Mouse (Mus musculus): ENCODE measurements at regions not wholly inside any gene's neighbourhood (a gene's known extent, or its start where the extent isn't known, plus 50 kb on each side); places are given as distances from the start of the nearest gene placed in this dataset.

GRCm38 (mm10) chr13:101096221-101096620 is 263.0 kb upstream of the Slc30a5 start:
- Histone ChIP-seq H3K27ac (no peak overlapping the region), H3K36me3 (replicated peaks) (no peaks in the 10 kb centered on the region), H3K4me1 (no peaks in the 10 kb centered on the region), H3K4me3 (no peak overlapping the region), H3K9me3 (no peaks in the 10 kb centered on the region), H3K9ac (no peak overlapping the region), H3K27me3 (replicated peaks) (no peaks in the 10 kb centered on the region), H3K4me2 (no peak overlapping the region)
- WGBS, result 80% methylated on average over 6 of the region's 6 CpGs
- ATAC-seq (replicated peaks), result no peak

- H3K4me1 ChIP-seq, result no peaks in the 10 kb centered on the region
- H3K4me2 ChIP-seq, result no peak overlapping the region
- H3K36me3 ChIP-seq (replicated peaks), result no peaks in the 10 kb centered on the region
- ATAC-seq (replicated peaks), result no peak
- WGBS, result 86% methylated on average over 6 of the region's 6 CpGs
- no peak overlapping the region for H3K9ac ChIP-seq
- no peaks in the 10 kb centered on the region for H3K27me3 ChIP-seq (replicated peaks)
- no peak overlapping the region for H3K4me3 ChIP-seq
- no peaks in the 10 kb centered on the region for H3K9me3 ChIP-seq
- H3K27ac ChIP-seq, result no peak overlapping the region
Observed at GRCm38 (mm10) chr13:101095057-101095831, 262.0 kb upstream of the Slc30a5 start.

- Histone ChIP-seq H3K27ac (no peak overlapping the region), H3K4me2 (no peak overlapping the region), H3K36me3 (replicated peaks) (no peaks in the 10 kb centered on the region), H3K27me3 (replicated peaks) (no peaks in the 10 kb centered on the region), H3K9me3 (no peaks in the 10 kb centered on the region), H3K9ac (no peak overlapping the region), H3K4me1 (no peaks in the 10 kb centered on the region), H3K4me3 (no peak overlapping the region)
- no peak for ATAC-seq (replicated peaks)
- 85% methylated on average over 10 of the region's 10 CpGs for WGBS
Observed at GRCm38 (mm10) chr13:101092743-101093131, 259.5 kb upstream of the Slc30a5 start.

- peak; percentile 70; the same call in 1 of the 2 replicates for ATAC-seq (replicated peaks)
- 58% methylated on average over 18 of the region's 18 CpGs for WGBS
Observed at GRCm38 (mm10) chr13:101092033-101092742, 259.0 kb upstream of the Slc30a5 start.

GRCm38 (mm10) chr13:101085182-101085581 is 252.0 kb upstream of the Slc30a5 start:
- Histone ChIP-seq H3K9me3 (no peaks in the 10 kb centered on the region), H3K27me3 (replicated peaks) (no peaks in the 10 kb centered on the region), H3K9ac (no peak overlapping the region), H3K36me3 (replicated peaks) (no peaks in the 10 kb centered on the region), H3K4me1 (no peaks in the 10 kb centered on the region), H3K27ac (no peak overlapping the region), H3K4me2 (no peak overlapping the region), H3K4me3 (no peak overlapping the region)
- no peak for ATAC-seq (replicated peaks)

More at GRCm38 (mm10) chr13:101092033-101092742, 259.0 kb upstream of the Slc30a5 start:
- H3K4me3 ChIP-seq, result no peak overlapping the region
- H3K9ac ChIP-seq, result no peak overlapping the region
- no peak overlapping the region for H3K27ac ChIP-seq
- H3K36me3 ChIP-seq (replicated peaks), result no peaks in the 10 kb centered on the region
- no peaks in the 10 kb centered on the region for H3K9me3 ChIP-seq
- no peaks in the 10 kb centered on the region for H3K27me3 ChIP-seq (replicated peaks)
- H3K4me2 ChIP-seq, result no peak overlapping the region
- no peaks in the 10 kb centered on the region for H3K4me1 ChIP-seq

GRCm38 (mm10) chr13:101084193-101084592 is 251.0 kb upstream of the Slc30a5 start:
- Histone ChIP-seq H3K27ac (no peak overlapping the region), H3K4me1 (no peaks in the 10 kb centered on the region), H3K27me3 (replicated peaks) (no peaks in the 10 kb centered on the region), H3K9ac (no peak overlapping the region), H3K4me3 (no peak overlapping the region), H3K36me3 (replicated peaks) (no peaks in the 10 kb centered on the region), H3K9me3 (no peaks in the 10 kb centered on the region), H3K4me2 (no peak overlapping the region)
- 96% methylated on average over 5 of the region's 5 CpGs for WGBS
- ATAC-seq (replicated peaks), result no peak

- Histone ChIP-seq H3K27me3 (replicated peaks) (no peaks in the 10 kb centered on the region), H3K36me3 (replicated peaks) (no peaks in the 10 kb centered on the region), H3K9ac (no peak overlapping the region), H3K4me2 (no peak overlapping the region), H3K4me3 (no peak overlapping the region), H3K9me3 (no peaks in the 10 kb centered on the region), H3K4me1 (no peaks in the 10 kb centered on the region), H3K27ac (no peak overlapping the region)
- WGBS, result 78% methylated on average over 1 of the region's 1 CpGs
- no peak for ATAC-seq (replicated peaks)
Observed at GRCm38 (mm10) chr13:101083416-101083815, 250.2 kb upstream of the Slc30a5 start.

- no peak; the same call in 1 of the 2 replicates for ATAC-seq (replicated peaks)
- 70% methylated on average over 6 of the region's 6 CpGs for WGBS
Observed at GRCm38 (mm10) chr13:101068489-101068888, 235.3 kb upstream of the Slc30a5 start.

GRCm38 (mm10) chr13:101062582-101062981 is 229.4 kb upstream of the Slc30a5 start:
- Histone ChIP-seq H3K4me3 (no peak overlapping the region), H3K36me3 (replicated peaks) (no peaks in the 10 kb centered on the region), H3K4me2 (no peak overlapping the region), H3K4me1 (peaks cover 6% of the 10 kb centered on the region; the same call in 1 of the 2 replicates), H3K9me3 (no peaks in the 10 kb centered on the region), H3K27ac (no peak overlapping the region), H3K9ac (no peak overlapping the region), H3K27me3 (replicated peaks) (no peaks in the 10 kb centered on the region)
- peak; percentile 50; the same call in 1 of the 2 replicates for ATAC-seq (replicated peaks)
- 30% methylated on average over 8 of the region's 8 CpGs for WGBS

More at GRCm38 (mm10) chr13:101068489-101068888, 235.3 kb upstream of the Slc30a5 start:
- H3K4me2 ChIP-seq, result no peak overlapping the region
- H3K27me3 ChIP-seq (replicated peaks), result no peaks in the 10 kb centered on the region
- no peaks in the 10 kb centered on the region for H3K4me1 ChIP-seq
- no peaks in the 10 kb centered on the region for H3K36me3 ChIP-seq (replicated peaks)
- H3K27ac ChIP-seq, result no peak overlapping the region
- H3K4me3 ChIP-seq, result no peak overlapping the region
- no peak overlapping the region for H3K9ac ChIP-seq
- H3K9me3 ChIP-seq, result no peaks in the 10 kb centered on the region

- WGBS, result 53% methylated on average over 15 of the region's 15 CpGs
- peak overlapping the region; percentile 19; the same call in 1 of the 2 replicates for H3K4me2 ChIP-seq
- no peak overlapping the region for H3K4me3 ChIP-seq
- no peaks in the 10 kb centered on the region for H3K27me3 ChIP-seq (replicated peaks)
- H3K4me1 ChIP-seq, result peaks cover 6% of the 10 kb centered on the region; the same call in 1 of the 2 replicates
- no peaks in the 10 kb centered on the region for H3K36me3 ChIP-seq (replicated peaks)
- H3K9ac ChIP-seq, result no peak overlapping the region
- H3K27ac ChIP-seq, result peak overlapping the region; percentile 30; the same call in 1 of the 2 replicates
- H3K9me3 ChIP-seq, result no peaks in the 10 kb centered on the region
- ATAC-seq (replicated peaks), result peak; percentile 58
Observed at GRCm38 (mm10) chr13:101061233-101062144, 228.3 kb upstream of the Slc30a5 start.

GRCm38 (mm10) chr13:101049511-101049910 is 216.3 kb upstream of the Slc30a5 start:
- Histone ChIP-seq H3K4me2 (no peak overlapping the region), H3K36me3 (replicated peaks) (no peaks in the 10 kb centered on the region), H3K27me3 (replicated peaks) (no peaks in the 10 kb centered on the region), H3K27ac (no peak overlapping the region), H3K9me3 (no peaks in the 10 kb centered on the region), H3K4me1 (no peaks in the 10 kb centered on the region), H3K4me3 (no peak overlapping the region), H3K9ac (no peak overlapping the region)
- ATAC-seq (replicated peaks), result no peak
- 94% methylated on average over 1 of the region's 1 CpGs for WGBS

- no peak for ATAC-seq (replicated peaks)
- WGBS, result 78% methylated on average over 1 of the region's 1 CpGs
- no peaks in the 10 kb centered on the region for H3K27me3 ChIP-seq (replicated peaks)
- H3K9ac ChIP-seq, result no peak overlapping the region
- no peaks in the 10 kb centered on the region for H3K9me3 ChIP-seq
- H3K4me1 ChIP-seq, result no peaks in the 10 kb centered on the region
- H3K36me3 ChIP-seq (replicated peaks), result no peaks in the 10 kb centered on the region
- H3K4me2 ChIP-seq, result no peak overlapping the region
- H3K4me3 ChIP-seq, result no peak overlapping the region
- H3K27ac ChIP-seq, result no peak overlapping the region
Observed at GRCm38 (mm10) chr13:101032594-101032993, 199.4 kb upstream of the Slc30a5 start.
